Mouse (Mus musculus) limb, embryonic 15.5 days (tissue): ENCODE measurements around the gene Sarm1. TPM values are rescaled to one million over a fixed set of nuclear protein-coding genes. Genes with fewer than 3 reads are reported as not detected.

Source experiments
- ATAC-seq: fragments of 200-750 bp; cut with Nextera tagmentation; 2 replicates; pipeline ENCODE4 v1.8.0; 2017; ENCODE audit warnings: low read depth, moderate TSS enrichment; ENCODE audit not compliant: insufficient number of reproducible peaks, low FRiP score, low TSS enrichment
- H3K27ac ChIP-seq: fragments of 300-500 bp; sonication (generic); 2 replicates; pipeline ENCODE4 v1.5.1; 2015; ENCODE audit warnings: moderate library complexity, mild to moderate bottlenecking, inconsistent platforms
- H3K27me3 ChIP-seq: fragments of 300-500 bp; sonication (generic); 2 replicates; pipeline ENCODE4 v1.6.1; 2015; ENCODE audit warnings: inconsistent platforms
- H3K36me3 ChIP-seq: fragments of 300-500 bp; sonication (generic); 2 replicates; pipeline ENCODE4 v1.6.1; 2015; ENCODE audit warnings: inconsistent platforms
- H3K4me1 ChIP-seq: fragments of 300-500 bp; sonication (generic); 2 replicates; pipeline ENCODE4 v1.6.1; 2015; ENCODE audit warnings: inconsistent platforms
- H3K4me2 ChIP-seq: fragments of 300-500 bp; sonication (generic); 2 replicates; pipeline ENCODE4 v1.6.1; 2015; ENCODE audit warnings: mild to moderate bottlenecking, inconsistent platforms
- H3K4me3 ChIP-seq: fragments of 300-500 bp; sonication (generic); 2 replicates; pipeline ENCODE4 v1.5.1; 2015; ENCODE audit warnings: mild to moderate bottlenecking, inconsistent platforms
- H3K9ac ChIP-seq: fragments of 300-500 bp; sonication (generic); 2 replicates; pipeline ENCODE4 v1.6.1; 2015; ENCODE audit warnings: inconsistent platforms
- H3K9me3 ChIP-seq: fragments of 300-500 bp; sonication (generic); 2 replicates; pipeline ENCODE4 v1.6.1; 2016; ENCODE audit warnings: inconsistent platforms
- WGBS: fragments of 180-500 bp; shearing (Covaris S2); methylation state at CpG from one replicate; pipeline ENCODE4 v1.1.7; 2015; 5-methylcytosine and 5-hydroxymethylcytosine counted together
- polyA plus RNA-seq: library from polyadenylated mRNA; unstranded; fragments of >200 nt; fragmentation: Nextera tagmentation; extraction: Ambion mirVana; gene quantifications from 2 replicates; pipeline ENCODE4 v1.2.1, GENCODE M21; 2015

Sarm1 gene
- polyA plus RNA-seq, 1 experiment from 2014 or later = 1.7 TPM

DNA sequence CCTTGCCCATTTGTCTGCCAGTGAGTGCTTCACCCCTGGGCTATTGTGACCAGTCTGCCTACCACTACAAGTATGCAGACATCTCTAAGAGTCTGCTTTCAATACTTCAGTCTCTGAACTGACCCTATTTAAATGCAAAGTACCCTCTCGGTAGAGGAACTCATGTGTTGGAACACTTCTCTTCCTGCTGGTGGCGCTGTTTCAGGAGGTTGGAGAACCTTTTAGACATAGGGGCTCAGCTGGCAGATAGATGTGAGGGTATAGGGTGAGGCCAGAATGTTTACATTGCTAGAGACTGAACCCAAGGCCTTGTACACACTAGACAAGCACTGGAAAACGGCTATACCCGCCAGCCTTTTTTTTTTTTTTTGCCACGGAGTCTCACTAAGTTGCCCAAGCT, 69.2 kb downstream of the Sarm1 start:
- H3K27ac ChIP-seq = no peak overlapping the region
- H3K4me3 ChIP-seq = no peak overlapping the region
- no peak overlapping the region for H3K4me2 ChIP-seq
- no peaks in the 10 kb centered on the region for H3K36me3 ChIP-seq
- 82% methylated on average over 5 of the region's 5 CpGs for WGBS
- no peaks in the 10 kb centered on the region for H3K9me3 ChIP-seq
- H3K4me1 ChIP-seq = no peaks in the 10 kb centered on the region
- no peaks in the 10 kb centered on the region for H3K27me3 ChIP-seq
- no peak for ATAC-seq
- no peak overlapping the region for H3K9ac ChIP-seq

DNA sequence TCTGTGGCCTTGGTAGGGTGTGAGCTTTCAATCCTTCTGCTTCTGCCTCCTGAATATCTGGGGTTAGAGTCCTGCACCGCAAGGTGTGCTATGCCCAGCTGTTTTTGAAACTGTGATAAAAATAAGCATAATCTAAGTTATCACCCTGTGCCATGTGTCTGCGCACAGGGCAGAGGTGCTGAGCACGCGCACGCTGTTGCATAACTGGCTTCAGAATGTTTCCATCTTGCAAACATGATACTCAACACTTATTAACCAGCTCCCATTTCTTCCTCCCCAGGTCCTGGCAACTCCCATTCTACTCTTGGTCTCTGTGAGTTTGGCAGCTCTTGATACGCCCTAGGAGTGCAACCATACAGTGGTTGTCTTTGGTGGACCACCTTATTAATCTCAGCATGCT, 69.9 kb downstream of the Sarm1 start:
- Histone ChIP-seq H3K9me3 (no peaks in the 10 kb centered on the region), H3K36me3 (no peaks in the 10 kb centered on the region), H3K27me3 (no peaks in the 10 kb centered on the region), H3K4me2 (no peak overlapping the region), H3K9ac (no peak overlapping the region), H3K4me1 (no peaks in the 10 kb centered on the region), H3K4me3 (no peak overlapping the region), H3K27ac (no peak overlapping the region)
- 94% methylated on average over 6 of the region's 6 CpGs for WGBS
- ATAC-seq = no peak

DNA sequence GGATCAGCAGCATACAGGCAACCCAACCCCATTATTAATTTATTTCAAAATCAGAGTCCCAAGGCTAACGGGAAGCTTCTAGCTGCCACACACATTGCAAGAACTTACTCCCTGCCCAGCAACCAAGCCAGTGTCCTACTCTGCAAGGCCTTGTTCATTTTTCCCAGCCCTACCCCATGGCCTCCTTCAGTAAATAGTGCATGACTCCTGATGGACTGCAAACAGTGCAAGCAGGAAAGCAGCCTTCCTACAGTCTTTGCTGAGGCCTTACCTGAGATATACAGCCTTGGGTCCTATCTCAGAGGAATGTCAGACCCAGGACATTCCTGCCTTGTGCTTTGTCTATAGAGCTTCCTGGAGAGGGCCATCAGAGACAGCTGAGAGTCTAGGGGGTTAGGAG, 72.0 kb downstream of the Sarm1 start:
- H3K4me1 ChIP-seq = no peaks in the 10 kb centered on the region
- H3K9me3 ChIP-seq = no peaks in the 10 kb centered on the region
- no peaks in the 10 kb centered on the region for H3K27me3 ChIP-seq
- no peak overlapping the region for H3K9ac ChIP-seq
- no peak for ATAC-seq
- no peak overlapping the region for H3K4me3 ChIP-seq
- H3K36me3 ChIP-seq = no peaks in the 10 kb centered on the region
- no peak overlapping the region for H3K27ac ChIP-seq
- no peak overlapping the region for H3K4me2 ChIP-seq
- 76% methylated on average over 1 of the region's 1 CpGs for WGBS

DNA sequence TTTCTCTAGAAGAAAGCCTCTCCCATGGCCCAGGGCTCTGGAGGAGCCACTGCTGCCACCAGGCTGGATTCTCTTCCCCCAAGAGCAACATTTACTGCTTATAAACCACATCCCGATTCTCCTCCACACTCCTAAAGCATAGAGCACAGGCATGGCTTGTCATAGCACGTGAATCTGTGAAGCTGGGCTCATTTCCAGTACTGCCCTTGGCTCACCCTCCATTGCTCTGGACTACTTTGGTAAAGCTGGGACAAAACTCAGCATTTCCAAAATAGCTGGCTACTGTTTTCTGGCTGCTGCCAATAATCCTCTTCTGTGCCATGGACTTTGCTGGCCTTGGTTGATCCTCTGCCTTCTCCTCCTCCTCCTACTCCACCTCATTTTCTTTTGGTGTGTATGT, 73.2 kb downstream of the Sarm1 start:
- no peak overlapping the region for H3K4me2 ChIP-seq
- no peaks in the 10 kb centered on the region for H3K36me3 ChIP-seq
- H3K27ac ChIP-seq = no peak overlapping the region
- no peak overlapping the region for H3K4me3 ChIP-seq
- no peaks in the 10 kb centered on the region for H3K9me3 ChIP-seq
- H3K27me3 ChIP-seq = no peaks in the 10 kb centered on the region
- no peak for ATAC-seq
- no peak overlapping the region for H3K9ac ChIP-seq
- H3K4me1 ChIP-seq = no peaks in the 10 kb centered on the region
- WGBS = 45% methylated on average over 2 of the region's 2 CpGs

Other genes starting within 250 kb of the Sarm1 start
- gene 2610507B11Rik, start 236.0 kb downstream of the Sarm1 start, polyA plus RNA-seq = 63.3 and 68.8 TPM in 2 replicates
- gene BC030499, start 206.9 kb downstream of the Sarm1 start, polyA plus RNA-seq = 0.09 TPM in 1 of 2 replicates, not detected in the other
- 26.3 and 29.5 TPM in 2 replicates for gene Spag5, start 196.2 kb downstream of the Sarm1 start, polyA plus RNA-seq
- gene Aldoc, start 174.8 kb downstream of the Sarm1 start, polyA plus RNA-seq = 25.0 and 25.5 TPM in 2 replicates
- gene Pigs, start 169.3 kb downstream of the Sarm1 start, polyA plus RNA-seq = 83.9 and 85.7 TPM in 2 replicates
- 35.8 and 44.3 TPM in 2 replicates for gene Unc119, start 154.3 kb downstream of the Sarm1 start, polyA plus RNA-seq
- gene Foxn1, start 111.2 kb downstream of the Sarm1 start, polyA plus RNA-seq = 3.1 and 3.5 TPM in 2 replicates
- 0.10 TPM in 1 of 2 replicates, not detected in the other for gene Slc13a2, start 75.5 kb downstream of the Sarm1 start, polyA plus RNA-seq
- gene Slc46a1, start 32.1 kb downstream of the Sarm1 start, polyA plus RNA-seq = 20.2 and 21.3 TPM in 2 replicates
- 1.7 and 2.7 TPM in 2 replicates for gene Vtn, start 1.3 kb upstream of the Sarm1 start, polyA plus RNA-seq
- 0.22 TPM in 1 of 2 replicates, not detected in the other for gene Sebox, start 5.7 kb upstream of the Sarm1 start, polyA plus RNA-seq
- 39.7 and 41.9 TPM in 2 replicates for gene Tmem199, start 14.4 kb upstream of the Sarm1 start, polyA plus RNA-seq
- gene Poldip2, start 14.4 kb upstream of the Sarm1 start, polyA plus RNA-seq = 163 and 177 TPM in 2 replicates
- gene Tnfaip1, start 38.6 kb upstream of the Sarm1 start, polyA plus RNA-seq = 95.1 and 95.3 TPM in 2 replicates
- 196 and 206 TPM in 2 replicates for gene Ift20, start 38.6 kb upstream of the Sarm1 start, polyA plus RNA-seq
- gene Tmem97, start 53.0 kb upstream of the Sarm1 start, polyA plus RNA-seq = 89.3 and 92.7 TPM in 2 replicates
- gene Nlk, start 199.6 kb upstream of the Sarm1 start, polyA plus RNA-seq = 8.6 and 9.5 TPM in 2 replicates